Mouse (Mus musculus): ENCODE data around the gene Fga.

Gene Fga

GRCm38 (mm10) chr3:83025475-83026301 lies at the start of gene Fga:
TSS of gene Fga (plus strand) at chr3:83026076.
- peak; percentile 77 for DNase-seq

DNA sequence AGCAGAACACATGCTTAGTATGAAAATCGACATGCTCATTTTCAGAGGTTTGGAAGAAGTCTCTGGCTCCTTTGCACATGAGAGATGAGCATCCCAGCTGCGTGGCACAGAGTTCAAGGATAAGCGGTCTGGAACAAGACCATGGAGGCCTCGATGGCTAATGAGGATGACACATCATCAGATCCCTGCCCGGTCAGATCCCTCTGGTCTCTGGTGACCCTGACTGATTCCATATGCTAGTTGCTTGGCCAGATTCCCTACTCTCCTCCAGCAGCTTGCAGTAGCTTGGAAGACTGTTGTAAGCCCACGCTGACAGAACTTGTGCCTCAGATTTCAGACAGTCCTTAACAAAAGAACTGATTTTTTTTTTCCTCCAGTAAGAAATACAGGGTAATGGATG lies 45.1 kb upstream of the Fga start:
- DNase-seq: no peak

DNA sequence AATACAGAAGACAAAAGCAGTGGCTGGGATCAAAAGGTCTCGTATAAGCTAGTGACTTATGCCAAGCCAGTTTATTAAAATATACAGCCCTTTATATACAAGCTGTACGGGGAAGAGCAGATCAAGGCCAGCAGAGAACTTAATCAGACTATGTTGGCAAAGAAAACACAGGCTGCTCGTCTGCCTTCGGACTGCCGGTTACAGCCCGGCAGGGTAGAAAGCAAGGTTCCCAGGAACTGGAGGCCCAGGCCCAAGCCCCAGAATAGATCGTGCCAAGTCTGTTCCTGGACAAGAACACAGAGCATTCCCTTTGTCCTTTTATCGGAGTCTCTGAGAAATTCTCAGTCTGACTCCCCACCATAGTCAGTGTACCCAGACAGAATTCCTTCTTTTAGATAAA lies 44.0 kb upstream of the Fga start:
- DNase-seq: no peak

- no peak for DNase-seq
These were observed 41.0 kb upstream of the Fga start for GRCm38 (mm10) chr3:82984840-82985239.

- DNase-seq: no peak
These were observed 33.9 kb upstream of the Fga start for GRCm38 (mm10) chr3:82991963-82992362.

- no peak for DNase-seq
These were observed 32.9 kb upstream of the Fga start for GRCm38 (mm10) chr3:82992956-82993355.

DNA sequence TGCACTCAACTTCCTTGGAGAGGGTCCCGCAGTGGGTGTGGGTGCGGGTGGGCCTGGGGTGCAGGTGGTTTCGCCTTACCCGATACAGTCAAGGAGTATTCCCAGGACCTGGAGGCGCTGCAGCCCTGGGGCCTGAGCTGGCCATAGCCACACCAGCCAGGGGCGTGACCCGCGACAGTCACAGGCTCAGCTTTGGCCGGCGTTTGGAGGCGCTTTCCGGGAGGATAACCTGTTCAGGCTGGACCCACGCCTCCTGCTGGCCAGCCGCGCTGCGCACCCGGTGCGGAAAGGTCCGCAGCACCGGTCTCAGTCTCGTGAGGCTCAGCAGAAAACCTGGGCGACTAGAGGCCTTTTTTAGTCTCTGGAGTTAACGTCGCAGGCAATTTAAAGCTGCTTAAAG lies 30.5 kb upstream of the Fga start:
- DNase-seq: peak; percentile 49

DNA sequence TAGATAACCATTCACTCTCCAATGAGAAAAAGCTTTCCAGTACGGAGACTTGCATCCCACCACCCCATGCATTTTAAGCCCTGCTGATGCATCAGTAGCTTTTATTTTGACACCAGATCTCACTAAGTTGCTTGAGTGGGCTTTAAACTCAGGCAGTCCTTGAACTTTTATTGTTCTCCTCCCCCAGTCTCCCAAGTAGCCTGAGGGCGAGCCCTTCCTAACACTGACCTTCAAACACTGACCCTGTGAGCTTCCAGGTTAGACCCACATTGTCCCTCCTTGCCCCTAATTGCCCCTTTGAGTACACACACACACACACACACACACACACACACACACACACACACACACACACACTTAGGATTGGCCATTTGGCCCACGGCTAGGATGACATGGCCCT lies 29.2 kb upstream of the Fga start:
- DNase-seq: no peak

DNA sequence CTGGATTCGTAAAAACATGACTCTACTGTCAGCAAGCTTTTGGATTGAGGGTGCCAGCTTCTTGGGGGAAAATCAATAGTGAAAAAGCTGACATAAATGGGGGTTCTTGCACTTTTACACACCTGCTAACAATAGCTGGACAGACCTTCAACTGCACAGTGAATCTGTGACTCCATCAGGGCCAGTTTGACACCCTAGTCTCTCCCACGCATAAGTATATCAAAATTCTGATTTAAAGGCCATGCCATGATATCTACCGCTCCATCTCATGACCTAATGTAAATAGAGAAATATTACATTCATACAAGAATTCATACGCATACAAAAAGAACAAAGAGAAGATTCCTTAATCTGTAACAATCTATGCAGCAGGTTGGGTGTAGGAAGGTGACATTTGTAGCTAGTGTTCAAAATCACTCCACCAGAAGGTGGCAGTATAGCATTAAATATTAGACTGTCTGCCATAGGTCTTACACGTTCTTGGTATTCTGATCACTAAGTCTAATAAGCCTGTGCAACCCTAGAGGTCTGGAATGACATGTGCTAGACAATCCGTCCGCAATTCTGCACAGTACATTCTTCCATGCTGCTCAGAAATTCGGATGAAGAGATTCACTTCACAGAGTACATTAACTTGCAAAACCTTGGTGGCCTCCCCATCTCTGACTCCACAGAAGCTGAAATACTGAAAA lies 27.0 kb upstream of the Fga start:
- peak; percentile 83 for DNase-seq

- no peak for DNase-seq
These were observed 25.9 kb upstream of the Fga start for GRCm38 (mm10) chr3:82999995-83000394.

DNA sequence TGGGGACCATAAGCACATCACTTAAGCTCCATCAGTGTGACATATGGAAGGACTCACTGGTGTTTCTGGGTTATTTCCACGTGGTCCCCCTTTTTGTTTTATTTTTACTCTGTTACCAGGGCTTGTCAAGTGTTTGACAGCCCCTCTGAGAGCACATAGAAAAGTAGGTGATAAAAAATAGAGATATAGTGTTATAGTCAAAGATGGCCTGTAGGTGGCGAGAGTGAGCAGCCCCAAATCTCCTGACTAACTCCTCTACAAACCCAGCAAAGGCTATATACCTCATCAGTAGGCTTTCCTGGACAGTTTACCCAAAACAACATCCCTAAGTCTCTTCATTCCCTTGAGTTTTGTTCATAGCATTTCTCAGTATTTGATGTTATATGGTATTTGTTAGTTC lies 23.7 kb upstream of the Fga start:
- DNase-seq: peak; percentile 52

- DNase-seq: no peak
These were observed 22.8 kb upstream of the Fga start for GRCm38 (mm10) chr3:83003068-83003467.

DNA sequence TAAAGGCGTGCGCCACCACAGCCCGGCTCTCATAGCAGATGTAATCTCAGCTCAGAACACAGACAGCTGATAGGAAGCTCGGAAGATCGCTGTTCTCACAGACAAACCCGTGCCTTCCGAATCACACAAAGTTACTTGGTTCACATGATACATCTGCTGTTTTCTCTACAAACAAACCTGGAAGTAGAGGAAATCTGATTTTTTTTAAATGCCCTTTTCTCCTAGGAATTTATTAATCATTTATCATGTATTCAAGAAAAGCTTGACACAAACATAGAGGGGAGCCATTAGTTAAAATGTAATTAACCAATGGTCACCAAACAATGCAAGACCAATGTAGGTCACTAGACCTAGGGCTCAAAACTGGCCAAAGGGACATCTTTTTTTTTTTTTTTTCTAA lies 21.1 kb upstream of the Fga start:
- peak; percentile 33 for DNase-seq

GRCm38 (mm10) chr3:83007557-83007956 lies 18.3 kb upstream of the Fga start, which contains the start of gene Fgg:
TSS of gene Fgg (plus strand) at chr3:83007724.
- no peak for DNase-seq

DNA sequence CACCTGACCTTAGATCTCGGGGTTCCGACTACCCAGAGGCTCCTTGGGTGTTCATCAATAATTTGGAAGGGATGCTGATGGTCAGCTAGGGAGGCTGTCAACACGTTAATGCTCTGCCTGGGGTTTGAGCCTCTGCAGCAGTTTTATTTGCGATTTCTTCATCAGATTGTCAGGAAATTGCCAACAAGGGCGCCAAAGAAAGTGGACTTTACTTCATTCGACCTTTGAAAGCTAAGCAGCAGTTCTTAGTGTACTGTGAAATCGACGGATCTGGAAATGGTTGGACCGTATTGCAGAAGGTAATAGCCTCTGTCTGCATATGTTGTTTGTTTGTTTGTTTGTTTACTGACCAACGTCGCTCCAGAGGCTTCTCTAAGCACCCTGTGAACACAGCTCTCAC lies 15.6 kb upstream of the Fga start:
- peak; percentile 78 for DNase-seq

GRCm38 (mm10) chr3:83011136-83011535 lies 14.7 kb upstream of the Fga start:
- no peak for DNase-seq

DNA sequence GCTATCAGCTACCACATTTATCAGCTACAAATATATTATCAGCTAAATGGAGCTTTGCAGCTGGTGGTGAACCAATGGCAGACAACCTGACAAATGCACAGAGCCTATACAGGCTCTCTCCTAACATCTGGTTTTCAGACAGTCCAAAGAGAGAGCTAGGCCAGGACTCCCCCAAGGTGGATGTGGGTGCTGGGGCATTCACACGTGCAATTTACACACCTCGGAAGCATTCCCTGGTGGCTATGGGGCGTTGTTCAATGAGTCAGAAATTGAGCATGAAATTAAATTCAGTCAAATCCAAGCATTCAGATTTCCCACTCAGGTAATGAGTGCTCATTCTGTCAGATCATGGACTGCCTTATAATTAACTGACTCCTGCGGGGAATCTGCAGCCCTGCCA lies 14.3 kb upstream of the Fga start:
- DNase-seq: no peak

DNA sequence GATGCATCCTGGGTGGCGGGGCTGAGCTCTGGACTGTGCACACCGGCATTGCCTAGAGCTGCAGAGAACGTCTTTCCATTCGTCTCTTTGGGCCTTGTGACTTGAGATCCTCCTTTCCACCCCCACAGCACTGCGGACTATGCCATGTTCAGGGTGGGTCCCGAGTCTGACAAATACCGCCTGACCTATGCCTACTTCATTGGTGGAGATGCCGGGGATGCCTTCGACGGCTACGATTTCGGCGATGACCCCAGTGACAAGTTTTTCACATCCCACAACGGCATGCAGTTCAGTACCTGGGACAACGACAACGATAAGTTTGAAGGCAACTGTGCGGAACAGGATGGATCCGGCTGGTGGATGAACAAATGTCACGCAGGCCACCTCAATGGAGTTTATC lies 13.2 kb upstream of the Fga start:
- DNase-seq: no peak

DNA sequence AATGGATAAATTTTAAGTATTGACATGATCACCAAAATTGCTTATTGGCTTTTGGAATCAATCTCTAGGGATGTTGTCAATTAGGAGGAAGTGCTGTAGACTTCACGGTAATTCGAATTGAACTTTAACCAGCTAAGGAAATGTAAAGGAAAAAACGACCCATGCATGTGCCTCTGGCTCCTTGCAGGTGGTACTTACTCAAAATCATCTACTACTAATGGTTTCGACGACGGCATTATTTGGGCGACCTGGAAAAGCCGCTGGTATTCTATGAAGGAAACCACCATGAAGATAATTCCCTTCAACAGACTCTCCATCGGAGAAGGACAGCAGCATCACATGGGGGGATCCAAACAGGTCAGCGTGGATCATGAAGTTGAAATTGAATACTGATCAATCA lies 11.9 kb upstream of the Fga start:
- no peak for DNase-seq

GRCm38 (mm10) chr3:83016236-83016635 lies 9.6 kb upstream of the Fga start:
- no peak for DNase-seq

GRCm38 (mm10) chr3:83020387-83020786 lies 5.5 kb upstream of the Fga start:
- peak; percentile 52 for DNase-seq

DNA sequence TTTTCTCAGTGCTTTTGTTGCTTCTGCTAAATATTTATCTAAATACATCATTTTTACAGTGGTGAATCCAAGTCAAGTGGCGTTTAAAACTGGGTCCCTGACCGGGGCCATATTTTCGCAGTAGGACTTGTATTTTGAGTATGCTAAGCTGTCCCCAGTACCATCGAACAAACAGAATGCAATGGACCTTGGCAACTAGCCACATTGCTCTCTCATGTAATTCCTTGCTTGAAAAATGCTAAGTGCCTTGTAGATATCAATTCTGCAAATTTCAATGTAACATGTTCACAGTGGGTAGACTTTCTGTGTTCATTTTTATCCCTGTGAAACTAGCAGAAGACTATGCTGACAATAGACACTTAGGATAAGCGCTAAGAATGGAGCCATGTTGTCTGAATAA lies 4.7 kb upstream of the Fga start:
- no peak for DNase-seq

GRCm38 (mm10) chr3:83025036-83025435 lies 840 bp upstream of the Fga start:
- DNase-seq: no peak

DNA sequence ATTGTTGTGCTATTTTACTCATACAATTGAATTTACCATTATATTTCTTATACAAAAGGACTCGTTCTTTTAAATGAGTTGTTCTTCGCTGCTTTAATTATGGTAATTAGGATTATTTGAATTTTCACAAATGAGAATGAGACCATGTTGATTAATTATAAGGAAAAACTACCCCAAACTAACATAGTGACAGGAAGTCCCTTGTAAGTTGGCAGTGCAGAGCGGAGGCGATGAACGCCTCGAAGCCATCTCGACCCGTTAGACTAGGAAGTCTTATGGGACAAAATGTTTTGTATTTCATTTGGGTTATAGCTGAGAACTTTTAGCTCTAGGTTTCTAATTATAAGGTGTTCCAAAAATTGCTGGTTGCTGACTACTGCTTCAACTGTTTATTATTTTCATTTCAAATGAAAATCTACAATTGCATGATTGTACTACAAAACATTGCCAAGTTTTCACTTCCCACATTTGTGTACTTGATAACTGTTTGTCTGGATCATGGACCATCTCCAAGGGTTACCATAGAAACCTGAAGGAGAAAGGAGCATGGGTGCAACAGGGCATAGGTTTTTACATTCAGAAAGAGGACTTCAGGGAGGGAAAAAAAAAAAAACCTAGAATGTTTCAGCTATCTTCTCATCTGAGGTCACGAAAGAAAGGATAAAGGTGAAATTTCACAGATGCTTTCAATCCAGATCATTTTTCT lies 1.8 kb downstream of the Fga start:
- DNase-seq: no peak

Data from kidney, adult 9 months (tissue).